Mouse (Mus musculus): ENCODE results near the gene Arpin. TPM values are rescaled to one million over a fixed set of nuclear protein-coding genes. Genes with fewer than 3 reads are reported as not detected.

The Arpin gene
- polyA plus RNA-seq, 1 experiment from 2014 or later = 30.6 TPM

- H3K27me3 ChIP-seq (ENCODE audit: insufficient read depth, low read length) = no peaks in the 10 kb centered on the region
- no peak for ATAC-seq (replicated peaks; ENCODE audit: low FRiP score, low read depth)
- no peak for DNase-seq (ENCODE audit: low spot score)
- no peak overlapping the region for H3K27ac ChIP-seq
- no peaks in the 10 kb centered on the region for H3K9me3 ChIP-seq (replicated peaks; ENCODE audit: low read length)
- peaks cover 17% of the 10 kb centered on the region for H3K36me3 ChIP-seq (ENCODE audit: insufficient read depth, low read length)
- no peaks in the 10 kb centered on the region for H3K4me1 ChIP-seq (replicated peaks; ENCODE audit: insufficient read depth, low read length)
- no peak for TF ChIP-seq CTCF (IDR thresholded peaks at IDR 0.05; ENCODE audit: low read depth)
- 90% methylated on average over 6 of the region's 6 CpGs for WGBS
- H3K4me3 ChIP-seq (replicated peaks; ENCODE audit: low read depth, low read length) = no peak overlapping the region
- H3K4me2 ChIP-seq (ENCODE audit: low read length) = no peak overlapping the region
- H3K9ac ChIP-seq (ENCODE audit: low read depth, low read length) = no peak overlapping the region
These were observed 34.4 kb downstream of the Arpin start for GRCm38 (mm10) chr7:79900753-79901152.

GRCm38 (mm10) chr7:79895225-79895624 lies 39.9 kb downstream of the Arpin start:
- DNase-seq (ENCODE audit: low spot score) = no peak

GRCm38 (mm10) chr7:79894790-79895189 lies 40.4 kb downstream of the Arpin start:
- Histone ChIP-seq H3K4me1 (replicated peaks; ENCODE audit: insufficient read depth, low read length) (peaks cover 9% of the 10 kb centered on the region; the same call in 1 of the 2 replicates), H3K36me3 (ENCODE audit: insufficient read depth, low read length) (no peaks in the 10 kb centered on the region), H3K4me3 (replicated peaks; ENCODE audit: low read depth, low read length) (no peak overlapping the region), H3K27ac (peak overlapping the region; percentile 57), H3K27me3 (ENCODE audit: insufficient read depth, low read length) (no peaks in the 10 kb centered on the region), H3K9ac (ENCODE audit: low read depth, low read length) (no peak overlapping the region), H3K4me2 (ENCODE audit: low read length) (no peak overlapping the region), H3K9me3 (replicated peaks; ENCODE audit: low read length) (no peaks in the 10 kb centered on the region)
- no peak for ATAC-seq (replicated peaks; ENCODE audit: low FRiP score, low read depth)
- TF ChIP-seq CTCF (IDR thresholded peaks at IDR 0.05; ENCODE audit: low read depth) = no peak
- DNase-seq (ENCODE audit: low spot score) = no peak
- WGBS = 80% methylated on average over 1 of the region's 1 CpGs

More at GRCm38 (mm10) chr7:79895225-79895624, 39.9 kb downstream of the Arpin start:
- Histone ChIP-seq H3K4me2 (ENCODE audit: low read length) (no peak overlapping the region), H3K4me3 (replicated peaks; ENCODE audit: low read depth, low read length) (no peak overlapping the region), H3K27me3 (ENCODE audit: insufficient read depth, low read length) (no peaks in the 10 kb centered on the region), H3K27ac (peak overlapping the region; percentile 57; the same call in 1 of the 2 replicates), H3K9ac (ENCODE audit: low read depth, low read length) (no peak overlapping the region), H3K9me3 (replicated peaks; ENCODE audit: low read length) (no peaks in the 10 kb centered on the region), H3K4me1 (replicated peaks; ENCODE audit: insufficient read depth, low read length) (peaks cover 9% of the 10 kb centered on the region; the same call in 1 of the 2 replicates), H3K36me3 (ENCODE audit: insufficient read depth, low read length) (no peaks in the 10 kb centered on the region)
- ATAC-seq (replicated peaks; ENCODE audit: low FRiP score, low read depth) = 0 out of 2 replicates have a peak, but pooled peaks have one; percentile 52
- WGBS = 70% methylated on average over 3 of the region's 3 CpGs
- TF ChIP-seq CTCF (IDR thresholded peaks at IDR 0.05; ENCODE audit: low read depth) = no peak

GRCm38 (mm10) chr7:79892576-79893428 lies 42.4 kb downstream of the Arpin start:
- H3K27me3 ChIP-seq (ENCODE audit: insufficient read depth, low read length) = no peaks in the 10 kb centered on the region
- peaks cover 9% of the 10 kb centered on the region for H3K4me1 ChIP-seq (replicated peaks; ENCODE audit: insufficient read depth, low read length)
- no peak overlapping the region for H3K4me3 ChIP-seq (replicated peaks; ENCODE audit: low read depth, low read length)
- DNase-seq (ENCODE audit: low spot score) (peak; percentile 81), ATAC-seq (replicated peaks; ENCODE audit: low FRiP score, low read depth) (no peak)
- H3K36me3 ChIP-seq (ENCODE audit: insufficient read depth, low read length) = no peaks in the 10 kb centered on the region
- H3K27ac ChIP-seq = no peak overlapping the region; the same call in 1 of the 2 replicates
- 58% methylated on average over 6 of the region's 6 CpGs for WGBS
- H3K4me2 ChIP-seq (ENCODE audit: low read length) = no peak overlapping the region
- TF ChIP-seq CTCF (IDR thresholded peaks at IDR 0.05; ENCODE audit: low read depth) = no peak
- H3K9ac ChIP-seq (ENCODE audit: low read depth, low read length) = no peak overlapping the region
- no peaks in the 10 kb centered on the region for H3K9me3 ChIP-seq (replicated peaks; ENCODE audit: low read length)

GRCm38 (mm10) chr7:79890436-79891221 lies 44.5 kb downstream of the Arpin start:
- Histone ChIP-seq H3K36me3 (ENCODE audit: insufficient read depth, low read length) (no peaks in the 10 kb centered on the region), H3K27me3 (ENCODE audit: insufficient read depth, low read length) (no peaks in the 10 kb centered on the region), H3K4me3 (replicated peaks; ENCODE audit: low read depth, low read length) (no peak overlapping the region), H3K27ac (peak overlapping the region; percentile 63), H3K9ac (ENCODE audit: low read depth, low read length) (no peak overlapping the region), H3K9me3 (replicated peaks; ENCODE audit: low read length) (no peaks in the 10 kb centered on the region), H3K4me2 (ENCODE audit: low read length) (no peak overlapping the region), H3K4me1 (replicated peaks; ENCODE audit: insufficient read depth, low read length) (peaks cover 12% of the 10 kb centered on the region)
- DNase-seq (ENCODE audit: low spot score) (no peak), ATAC-seq (replicated peaks; ENCODE audit: low FRiP score, low read depth) (peak; percentile 67)
- no peak for TF ChIP-seq CTCF (IDR thresholded peaks at IDR 0.05; ENCODE audit: low read depth)
- 62% methylated on average over 15 of the region's 15 CpGs for WGBS

GRCm38 (mm10) chr7:79888603-79889002 lies 46.6 kb downstream of the Arpin start:
- no peak overlapping the region for H3K4me3 ChIP-seq (replicated peaks; ENCODE audit: low read depth, low read length)
- WGBS = 73% methylated on average over 9 of the region's 9 CpGs
- H3K4me2 ChIP-seq (ENCODE audit: low read length) = no peak overlapping the region
- H3K27ac ChIP-seq = peak overlapping the region; percentile 66; the same call in 1 of the 2 replicates
- no peak for ATAC-seq (replicated peaks; ENCODE audit: low FRiP score, low read depth)
- no peaks in the 10 kb centered on the region for H3K27me3 ChIP-seq (ENCODE audit: insufficient read depth, low read length)
- no peak overlapping the region for H3K9ac ChIP-seq (ENCODE audit: low read depth, low read length)
- H3K9me3 ChIP-seq (replicated peaks; ENCODE audit: low read length) = no peaks in the 10 kb centered on the region
- H3K4me1 ChIP-seq (replicated peaks; ENCODE audit: insufficient read depth, low read length) = peaks cover 12% of the 10 kb centered on the region
- no peak for DNase-seq (ENCODE audit: low spot score)
- no peaks in the 10 kb centered on the region for H3K36me3 ChIP-seq (ENCODE audit: insufficient read depth, low read length)
- TF ChIP-seq CTCF (IDR thresholded peaks at IDR 0.05; ENCODE audit: low read depth) = no peak
